Mouse (Mus musculus) midbrain, embryonic 13.5 days (tissue): ENCODE measurements at regions not wholly inside any gene's neighbourhood (a gene's known extent, or its start where the extent isn't known, plus 50 kb on each side); places are given as distances from the start of the nearest gene placed in this dataset.

Experiments used
- ATAC-seq: fragments of 200-750 bp; cut with Nextera tagmentation; 2 replicates; pipeline ENCODE4 v1.8.0; 2017; ENCODE audit warnings: mild to moderate bottlenecking, moderate TSS enrichment, moderate library complexity
- H3K27ac ChIP-seq: fragments of 300-500 bp; sonication (generic); 2 replicates; pipeline ENCODE4 v1.5.1; 2015; ENCODE audit warnings: inconsistent platforms, mild to moderate bottlenecking, moderate library complexity
- H3K27me3 ChIP-seq: fragments of 300-500 bp; sonication (generic); 2 replicates; pipeline ENCODE4 v1.6.1; 2015; ENCODE audit warnings: mild to moderate bottlenecking, inconsistent platforms
- H3K36me3 ChIP-seq: fragments of 300-500 bp; sonication (generic); 2 replicates; pipeline ENCODE4 v1.6.1; 2015; ENCODE audit warnings: mild to moderate bottlenecking, inconsistent platforms
- H3K4me1 ChIP-seq: fragments of 300-500 bp; sonication (generic); replicated peaks from 2 replicates; pipeline ENCODE4 v1.6.1; 2015; ENCODE audit warnings: inconsistent platforms
- H3K4me2 ChIP-seq: fragments of 300-500 bp; sonication (generic); replicated peaks from 2 replicates; pipeline ENCODE4 v1.6.1; 2015; ENCODE audit warnings: moderate library complexity, mild to moderate bottlenecking, inconsistent platforms
- H3K4me3 ChIP-seq: fragments of 300-500 bp; sonication (generic); replicated peaks from 2 replicates; pipeline ENCODE4 v1.5.1; 2015; ENCODE audit warnings: mild to moderate bottlenecking, inconsistent platforms
- H3K9ac ChIP-seq: fragments of 300-500 bp; sonication (generic); replicated peaks from 2 replicates; pipeline ENCODE4 v1.6.1; 2015; ENCODE audit warnings: mild to moderate bottlenecking, inconsistent platforms
- H3K9me3 ChIP-seq: fragments of 300-500 bp; sonication (generic); 2 replicates; pipeline ENCODE4 v1.6.1; 2016; ENCODE audit warnings: mild to moderate bottlenecking, inconsistent platforms
- WGBS: fragments of 180-500 bp; shearing (Covaris S2); methylation state at CpG from one replicate; pipeline ENCODE4 v1.1.7; 2015; 5-methylcytosine and 5-hydroxymethylcytosine counted together

- Histone ChIP-seq H3K4me2 (no peak overlapping the region), H3K9me3 (no peaks in the 10 kb centered on the region), H3K9ac (no peak overlapping the region), H3K27ac (no peak overlapping the region), H3K36me3 (no peaks in the 10 kb centered on the region), H3K27me3 (peaks cover 54% of the 10 kb centered on the region), H3K4me3 (no peak overlapping the region), H3K4me1 (no peaks in the 10 kb centered on the region)
- ATAC-seq: no peak
- 78% methylated on average over 5 of the region's 5 CpGs for WGBS
Observed at GRCm38 (mm10) chrX:99624515-99625179, 153.6 kb upstream of the Pja1 start.

DNA sequence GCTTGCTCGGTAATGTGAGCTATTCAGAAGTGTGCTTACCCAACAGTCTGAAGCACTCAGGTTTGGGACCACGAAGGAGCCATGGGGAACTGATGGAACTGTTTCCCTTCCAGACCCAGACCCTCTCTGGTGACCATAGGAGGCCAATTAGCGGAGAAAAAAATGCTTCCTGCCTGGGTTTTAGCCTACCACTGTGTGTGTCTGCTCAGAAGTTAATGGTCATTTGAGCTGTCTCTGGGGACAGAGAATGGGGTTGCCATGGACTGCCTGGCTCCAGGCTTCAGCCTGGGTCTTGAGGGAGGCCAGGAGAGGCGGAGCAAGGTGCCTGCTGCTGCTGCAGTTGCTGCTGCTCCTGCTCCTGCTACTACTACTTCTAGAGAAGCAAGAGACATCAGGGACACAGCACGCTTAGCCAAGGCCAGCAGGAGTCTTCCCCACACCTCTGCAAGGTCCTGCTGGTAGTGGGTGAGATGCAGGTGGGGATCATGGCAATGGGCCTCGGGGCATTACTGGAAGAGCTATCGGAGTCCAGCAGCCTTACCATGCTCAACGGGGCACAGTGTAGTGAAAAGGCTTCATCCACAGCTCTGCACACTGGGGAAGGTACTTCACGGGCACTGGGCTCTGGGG lies 141.2 kb upstream of the Pja1 start:
- WGBS: 69% methylated on average over 9 of the region's 9 CpGs
- Histone ChIP-seq H3K27ac (no peak overlapping the region), H3K9me3 (no peaks in the 10 kb centered on the region), H3K4me1 (peaks cover 13% of the 10 kb centered on the region), H3K4me2 (no peak overlapping the region), H3K27me3 (peaks cover 50% of the 10 kb centered on the region), H3K36me3 (no peaks in the 10 kb centered on the region), H3K9ac (no peak overlapping the region), H3K4me3 (no peak overlapping the region)
- peak; percentile 31; the same call in 1 of the 2 replicates for ATAC-seq

- Histone ChIP-seq H3K9ac (no peak overlapping the region), H3K4me1 (peaks cover 13% of the 10 kb centered on the region), H3K36me3 (no peaks in the 10 kb centered on the region), H3K27ac (no peak overlapping the region), H3K9me3 (no peaks in the 10 kb centered on the region), H3K27me3 (peaks cover 71% of the 10 kb centered on the region), H3K4me2 (no peak overlapping the region), H3K4me3 (no peak overlapping the region)
- no peak for ATAC-seq
- 82% methylated on average over 5 of the region's 5 CpGs for WGBS
Observed at GRCm38 (mm10) chrX:99610096-99610495, 139.0 kb upstream of the Pja1 start.

DNA sequence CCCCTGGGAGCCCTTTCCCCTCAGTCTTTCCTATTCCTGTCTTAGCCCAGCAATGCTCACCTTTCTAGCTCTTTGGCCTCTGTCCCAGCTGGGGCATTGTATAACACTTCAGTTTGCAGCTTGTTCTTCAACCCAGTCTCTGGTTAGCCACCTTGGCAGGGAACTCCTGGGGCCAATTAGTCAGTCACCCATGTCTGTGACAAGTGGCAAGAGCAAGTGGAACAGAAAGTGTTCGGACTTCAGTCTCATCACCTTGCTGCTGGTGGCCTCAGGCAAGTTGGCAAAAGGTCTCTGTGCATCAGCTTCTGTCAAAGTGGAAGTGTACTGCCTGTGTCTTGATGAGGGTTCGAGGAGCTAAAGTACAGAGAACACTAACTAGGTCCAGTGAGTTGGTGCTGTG lies 138.5 kb upstream of the Pja1 start:
- Histone ChIP-seq H3K9me3 (no peaks in the 10 kb centered on the region), H3K4me1 (peaks cover 13% of the 10 kb centered on the region), H3K27ac (no peak overlapping the region), H3K36me3 (no peaks in the 10 kb centered on the region), H3K4me3 (no peak overlapping the region), H3K9ac (no peak overlapping the region), H3K4me2 (no peak overlapping the region), H3K27me3 (peaks cover 71% of the 10 kb centered on the region)
- ATAC-seq: no peak
- WGBS: 74% methylated on average over 2 of the region's 2 CpGs

DNA sequence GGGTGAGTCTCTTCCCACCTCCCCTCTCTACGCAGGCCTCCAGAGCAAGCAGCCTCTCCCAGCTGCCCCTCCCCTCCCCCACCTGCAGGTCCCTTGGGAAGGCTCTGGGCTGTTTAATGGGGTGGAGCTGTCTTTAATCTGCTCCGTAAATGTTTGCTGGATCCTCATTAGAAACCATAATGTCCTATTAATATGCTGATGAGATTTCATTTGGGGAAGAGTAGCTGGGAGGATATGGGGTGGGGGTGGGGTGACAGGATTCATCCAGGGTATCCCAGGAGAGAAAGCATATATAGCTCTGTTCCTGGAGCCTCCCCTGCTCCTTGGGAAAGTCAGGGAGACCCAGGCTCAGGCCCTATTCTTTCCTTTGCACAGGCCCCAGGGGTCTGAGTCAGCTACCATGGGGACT lies 137.2 kb upstream of the Pja1 start:
- Histone ChIP-seq H3K4me2 (no peak overlapping the region), H3K9ac (no peak overlapping the region), H3K27ac (no peak overlapping the region), H3K4me3 (no peak overlapping the region), H3K27me3 (peaks cover 82% of the 10 kb centered on the region), H3K4me1 (peaks cover 13% of the 10 kb centered on the region), H3K36me3 (no peaks in the 10 kb centered on the region), H3K9me3 (no peaks in the 10 kb centered on the region)
- WGBS: 29% methylated on average over 2 of the region's 2 CpGs
- peak; percentile 56 for ATAC-seq

GRCm38 (mm10) chrX:99605084-99605824 lies 134.2 kb upstream of the Pja1 start:
- no peaks in the 10 kb centered on the region for H3K9me3 ChIP-seq
- 0 out of 2 replicates have a peak, but pooled peaks have one; percentile 28 for ATAC-seq
- H3K4me1 ChIP-seq: peaks cover 13% of the 10 kb centered on the region
- H3K9ac ChIP-seq: no peak overlapping the region
- peaks cover 79% of the 10 kb centered on the region for H3K27me3 ChIP-seq
- no peaks in the 10 kb centered on the region for H3K36me3 ChIP-seq
- 68% methylated on average over 10 of the region's 10 CpGs for WGBS
- no peak overlapping the region for H3K27ac ChIP-seq
- H3K4me3 ChIP-seq: no peak overlapping the region
- no peak overlapping the region for H3K4me2 ChIP-seq

DNA sequence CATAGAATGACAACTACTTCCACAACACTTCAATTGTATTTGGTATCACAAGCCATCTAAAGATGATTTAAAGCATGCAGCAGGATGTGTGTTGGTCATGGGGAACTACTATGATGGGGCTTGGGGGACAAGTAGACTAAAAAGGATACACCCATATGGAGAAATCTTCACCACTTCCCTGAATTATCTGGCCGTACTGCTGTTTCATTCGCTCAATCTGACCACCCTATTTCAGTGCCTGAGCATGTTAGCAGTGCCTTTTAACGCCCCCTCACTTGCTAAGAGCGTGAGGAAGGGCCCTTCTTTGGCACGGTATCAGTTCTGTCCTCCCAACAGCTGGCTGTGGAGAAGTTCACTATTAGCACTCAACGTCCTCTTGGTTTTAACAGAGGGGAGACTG lies 132.6 kb upstream of the Pja1 start:
- Histone ChIP-seq H3K27me3 (peaks cover 76% of the 10 kb centered on the region), H3K9ac (no peak overlapping the region), H3K9me3 (no peaks in the 10 kb centered on the region), H3K4me3 (no peak overlapping the region), H3K4me1 (peaks cover 11% of the 10 kb centered on the region), H3K4me2 (no peak overlapping the region), H3K27ac (no peak overlapping the region), H3K36me3 (no peaks in the 10 kb centered on the region)
- 84% methylated on average over 6 of the region's 6 CpGs for WGBS
- ATAC-seq: no peak

GRCm38 (mm10) chrX:99602268-99602885 lies 131.3 kb upstream of the Pja1 start:
- peaks cover 75% of the 10 kb centered on the region for H3K27me3 ChIP-seq
- 68% methylated on average over 12 of the region's 12 CpGs for WGBS
- no peak overlapping the region for H3K4me3 ChIP-seq
- no peaks in the 10 kb centered on the region for H3K4me1 ChIP-seq
- no peak overlapping the region for H3K9ac ChIP-seq
- H3K36me3 ChIP-seq: no peaks in the 10 kb centered on the region
- H3K27ac ChIP-seq: no peak overlapping the region
- ATAC-seq: no peak
- no peaks in the 10 kb centered on the region for H3K9me3 ChIP-seq
- no peak overlapping the region for H3K4me2 ChIP-seq

- H3K9me3 ChIP-seq: no peaks in the 10 kb centered on the region
- no peaks in the 10 kb centered on the region for H3K36me3 ChIP-seq
- peaks cover 72% of the 10 kb centered on the region for H3K27me3 ChIP-seq
- 0 out of 2 replicates have a peak, but pooled peaks cover 5% of the 10 kb centered on the region for H3K4me1 ChIP-seq
- no peak overlapping the region for H3K9ac ChIP-seq
- H3K27ac ChIP-seq: no peak overlapping the region
- no peak overlapping the region for H3K4me3 ChIP-seq
- no peak for ATAC-seq
- WGBS: 83% methylated on average over 6 of the region's 6 CpGs
- H3K4me2 ChIP-seq: no peak overlapping the region
Observed at GRCm38 (mm10) chrX:99595493-99595892, 124.4 kb upstream of the Pja1 start.

GRCm38 (mm10) chrX:99593872-99594487 lies 122.9 kb upstream of the Pja1 start:
- WGBS: 27% methylated on average over 20 of the region's 28 CpGs
- H3K4me1 ChIP-seq: 0 out of 2 replicates have a peak, but pooled peaks cover 5% of the 10 kb centered on the region
- H3K27me3 ChIP-seq: peaks cover 73% of the 10 kb centered on the region
- peak; percentile 71 for ATAC-seq
- no peaks in the 10 kb centered on the region for H3K9me3 ChIP-seq
- H3K36me3 ChIP-seq: no peaks in the 10 kb centered on the region
- H3K4me3 ChIP-seq: no peak overlapping the region
- H3K9ac ChIP-seq: no peak overlapping the region
- no peak overlapping the region for H3K4me2 ChIP-seq
- H3K27ac ChIP-seq: no peak overlapping the region

DNA sequence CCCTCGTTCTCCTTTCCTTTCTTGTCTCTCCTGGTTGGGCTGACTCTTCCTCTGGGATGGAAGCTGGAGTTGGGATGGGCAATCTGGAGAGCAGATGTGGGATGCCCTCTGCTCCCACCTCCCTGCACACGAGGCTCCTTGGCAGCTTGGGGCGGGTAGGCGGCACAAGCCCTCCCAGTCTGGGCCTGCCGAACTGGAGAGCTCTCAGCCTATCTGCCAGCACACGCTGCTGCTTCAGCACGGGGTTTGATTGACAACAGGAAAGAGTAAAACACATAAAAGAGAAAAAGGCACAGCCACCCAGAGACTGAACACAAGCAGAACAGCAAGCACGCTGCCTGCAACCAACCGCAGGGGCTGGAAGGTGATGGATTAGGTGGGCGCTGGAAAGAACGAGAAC lies 121.9 kb upstream of the Pja1 start:
- peaks cover 68% of the 10 kb centered on the region for H3K27me3 ChIP-seq
- H3K36me3 ChIP-seq: no peaks in the 10 kb centered on the region
- WGBS: 45% methylated on average over 11 of the region's 11 CpGs
- H3K9me3 ChIP-seq: no peaks in the 10 kb centered on the region
- no peak overlapping the region for H3K9ac ChIP-seq
- H3K27ac ChIP-seq: no peak overlapping the region
- peak; percentile 28; the same call in 1 of the 2 replicates for ATAC-seq
- H3K4me1 ChIP-seq: 0 out of 2 replicates have a peak, but pooled peaks cover 5% of the 10 kb centered on the region
- H3K4me3 ChIP-seq: no peak overlapping the region
- no peak overlapping the region for H3K4me2 ChIP-seq
